Mouse (Mus musculus) stomach, embryonic 14.5 days (tissue): ENCODE results near the gene Fhit. TPM values are rescaled to one million over a fixed set of nuclear protein-coding genes. Genes with fewer than 3 reads are reported as not detected.

Experiments used
- ATAC-seq: fragments of 200-750 bp; cut with Nextera tagmentation; 2 replicates; pipeline ENCODE4 v1.8.0; 2017; ENCODE audit warnings: low read depth, moderate TSS enrichment; ENCODE audit not compliant: insufficient number of reproducible peaks, insufficient read depth, low FRiP score
- H3K27ac ChIP-seq: fragments of 300-500 bp; sonication (generic); 2 replicates; pipeline ENCODE4 v1.5.1; 2014; ENCODE audit warnings: mild to moderate bottlenecking, low read length, moderate library complexity, mixed read lengths
- H3K27me3 ChIP-seq: fragments of 300-500 bp; sonication (generic); 2 replicates; pipeline ENCODE4 v1.6.1; 2014; ENCODE audit warnings: low read length, control low read depth, mixed read lengths; ENCODE audit not compliant: control insufficient read depth, insufficient read depth
- H3K36me3 ChIP-seq: fragments of 300-500 bp; sonication (generic); 2 replicates; pipeline ENCODE4 v1.6.1; 2014; ENCODE audit warnings: mild to moderate bottlenecking, control low read depth, low read length, moderate library complexity, mixed read lengths; ENCODE audit not compliant: control insufficient read depth, insufficient read depth
- H3K4me1 ChIP-seq: fragments of 300-500 bp; sonication (generic); 2 replicates; pipeline ENCODE4 v1.6.1; 2014; ENCODE audit warnings: low read length, control low read depth, mixed read lengths; ENCODE audit not compliant: control insufficient read depth, insufficient read depth
- H3K4me2 ChIP-seq: fragments of 300-500 bp; sonication (generic); replicated peaks from 2 replicates; pipeline ENCODE4 v1.6.1; 2014; ENCODE audit warnings: low read depth, low read length, control low read depth
- H3K4me3 ChIP-seq: fragments of 300-500 bp; sonication (generic); 2 replicates; pipeline ENCODE4 v1.5.1; 2014; ENCODE audit warnings: low read depth, low read length, control low read depth
- H3K9ac ChIP-seq: fragments of 300-500 bp; sonication (generic); replicated peaks from 2 replicates; pipeline ENCODE4 v1.6.1; 2014; ENCODE audit warnings: low read depth, mild to moderate bottlenecking, control low read depth, low read length, moderate library complexity, mixed read lengths
- H3K9me3 ChIP-seq: fragments of 300-500 bp; sonication (generic); 2 replicates; pipeline ENCODE4 v1.6.1; 2016; ENCODE audit warnings: low read depth, low read length, control low read depth; ENCODE audit not compliant: control insufficient read depth
- WGBS: fragments of 180-500 bp; shearing (Covaris S2); extraction: QIAGEN DNeasy Blood & Tissue Kit; methylation state at CpG from one replicate; pipeline ENCODE4 v1.1.7; 2014; 5-methylcytosine and 5-hydroxymethylcytosine counted together
- polyA plus RNA-seq: library from polyadenylated mRNA; unstranded; fragments of >200 nt; fragmentation: Nextera tagmentation; extraction: Ambion mirVana; gene quantifications from 2 replicates; pipeline ENCODE4 v1.2.1, GENCODE M21; 2014

Gene Fhit
- polyA plus RNA-seq, 1 experiment from 2014 or later = 10.3 TPM

- Histone ChIP-seq H3K27ac (no peak overlapping the region), H3K27me3 (no peaks in the 10 kb centered on the region), H3K9me3 (no peaks in the 10 kb centered on the region), H3K4me3 (no peak overlapping the region), H3K36me3 (no peaks in the 10 kb centered on the region), H3K9ac (no peak overlapping the region), H3K4me1 (no peaks in the 10 kb centered on the region), H3K4me2 (no peak overlapping the region)
- 36% methylated on average over 1 of the region's 1 CpGs for WGBS
- ATAC-seq = no peak
These were observed 1148.0 kb downstream of the Fhit start for GRCm38 (mm10) chr14:10013817-10014266.

GRCm38 (mm10) chr14:10013003-10013816 is 1148.6 kb downstream of the Fhit start:
- Histone ChIP-seq H3K9me3 (no peaks in the 10 kb centered on the region), H3K4me1 (no peaks in the 10 kb centered on the region), H3K9ac (no peak overlapping the region), H3K4me3 (no peak overlapping the region), H3K27me3 (no peaks in the 10 kb centered on the region), H3K27ac (no peak overlapping the region), H3K4me2 (no peak overlapping the region), H3K36me3 (no peaks in the 10 kb centered on the region)
- no peak for ATAC-seq
- 50% methylated on average over 7 of the region's 7 CpGs for WGBS

GRCm38 (mm10) chr14:10006278-10006677 is 1155.6 kb downstream of the Fhit start:
- Histone ChIP-seq H3K4me1 (no peaks in the 10 kb centered on the region), H3K36me3 (no peaks in the 10 kb centered on the region), H3K27ac (no peak overlapping the region), H3K4me3 (no peak overlapping the region), H3K27me3 (no peaks in the 10 kb centered on the region), H3K9ac (no peak overlapping the region), H3K4me2 (no peak overlapping the region), H3K9me3 (no peaks in the 10 kb centered on the region)
- 62% methylated on average over 5 of the region's 5 CpGs for WGBS
- ATAC-seq = no peak

GRCm38 (mm10) chr14:10003847-10004246 is 1158.0 kb downstream of the Fhit start:
- no peak overlapping the region for H3K9ac ChIP-seq
- no peak overlapping the region for H3K4me2 ChIP-seq
- H3K4me3 ChIP-seq = no peak overlapping the region
- H3K27ac ChIP-seq = no peak overlapping the region
- 69% methylated on average over 2 of the region's 2 CpGs for WGBS
- H3K4me1 ChIP-seq = no peaks in the 10 kb centered on the region
- ATAC-seq = no peak
- H3K9me3 ChIP-seq = no peaks in the 10 kb centered on the region
- no peaks in the 10 kb centered on the region for H3K36me3 ChIP-seq
- no peaks in the 10 kb centered on the region for H3K27me3 ChIP-seq

- no peak for ATAC-seq
- H3K9ac ChIP-seq = no peak overlapping the region
- H3K27ac ChIP-seq = no peak overlapping the region
- no peaks in the 10 kb centered on the region for H3K9me3 ChIP-seq
- H3K36me3 ChIP-seq = no peaks in the 10 kb centered on the region
- no peak overlapping the region for H3K4me3 ChIP-seq
- no peaks in the 10 kb centered on the region for H3K4me1 ChIP-seq
- no peaks in the 10 kb centered on the region for H3K27me3 ChIP-seq
- H3K4me2 ChIP-seq = no peak overlapping the region
- WGBS = 82% methylated on average over 1 of the region's 1 CpGs
These were observed 1171.2 kb downstream of the Fhit start for GRCm38 (mm10) chr14:9990677-9991076.

- Histone ChIP-seq H3K4me2 (no peak overlapping the region), H3K4me1 (no peaks in the 10 kb centered on the region), H3K4me3 (no peak overlapping the region), H3K36me3 (no peaks in the 10 kb centered on the region), H3K9me3 (no peaks in the 10 kb centered on the region), H3K9ac (no peak overlapping the region), H3K27me3 (no peaks in the 10 kb centered on the region), H3K27ac (no peak overlapping the region)
- ATAC-seq = no peak
- WGBS = 60% methylated on average over 3 of the region's 3 CpGs
These were observed 1184.8 kb downstream of the Fhit start for GRCm38 (mm10) chr14:9976934-9977510.

GRCm38 (mm10) chr14:9974402-9974801 is 1187.4 kb downstream of the Fhit start:
- no peak for ATAC-seq
- 82% methylated on average over 3 of the region's 3 CpGs for WGBS
- H3K27ac ChIP-seq = no peak overlapping the region
- H3K36me3 ChIP-seq = no peaks in the 10 kb centered on the region
- H3K4me3 ChIP-seq = no peak overlapping the region
- H3K27me3 ChIP-seq = no peaks in the 10 kb centered on the region
- no peak overlapping the region for H3K9ac ChIP-seq
- H3K9me3 ChIP-seq = no peaks in the 10 kb centered on the region
- H3K4me2 ChIP-seq = no peak overlapping the region
- no peaks in the 10 kb centered on the region for H3K4me1 ChIP-seq

GRCm38 (mm10) chr14:9963853-9964252 is 1198.0 kb downstream of the Fhit start:
- no peaks in the 10 kb centered on the region for H3K27me3 ChIP-seq
- H3K9ac ChIP-seq = no peak overlapping the region
- no peaks in the 10 kb centered on the region for H3K4me1 ChIP-seq
- H3K9me3 ChIP-seq = no peaks in the 10 kb centered on the region
- no peak for ATAC-seq
- WGBS = 73% methylated on average over 3 of the region's 3 CpGs
- H3K4me2 ChIP-seq = no peak overlapping the region
- H3K4me3 ChIP-seq = no peak overlapping the region
- no peaks in the 10 kb centered on the region for H3K36me3 ChIP-seq
- H3K27ac ChIP-seq = no peak overlapping the region
